Mouse (Mus musculus): Measurements from ENCODE around the gene Klb. TPM values are rescaled to one million over a fixed set of nuclear protein-coding genes. Genes with fewer than 3 reads are reported as not detected.

Klb gene
- polyA plus RNA-seq, 1 experiment from 2014 or later = not detected

DNA sequence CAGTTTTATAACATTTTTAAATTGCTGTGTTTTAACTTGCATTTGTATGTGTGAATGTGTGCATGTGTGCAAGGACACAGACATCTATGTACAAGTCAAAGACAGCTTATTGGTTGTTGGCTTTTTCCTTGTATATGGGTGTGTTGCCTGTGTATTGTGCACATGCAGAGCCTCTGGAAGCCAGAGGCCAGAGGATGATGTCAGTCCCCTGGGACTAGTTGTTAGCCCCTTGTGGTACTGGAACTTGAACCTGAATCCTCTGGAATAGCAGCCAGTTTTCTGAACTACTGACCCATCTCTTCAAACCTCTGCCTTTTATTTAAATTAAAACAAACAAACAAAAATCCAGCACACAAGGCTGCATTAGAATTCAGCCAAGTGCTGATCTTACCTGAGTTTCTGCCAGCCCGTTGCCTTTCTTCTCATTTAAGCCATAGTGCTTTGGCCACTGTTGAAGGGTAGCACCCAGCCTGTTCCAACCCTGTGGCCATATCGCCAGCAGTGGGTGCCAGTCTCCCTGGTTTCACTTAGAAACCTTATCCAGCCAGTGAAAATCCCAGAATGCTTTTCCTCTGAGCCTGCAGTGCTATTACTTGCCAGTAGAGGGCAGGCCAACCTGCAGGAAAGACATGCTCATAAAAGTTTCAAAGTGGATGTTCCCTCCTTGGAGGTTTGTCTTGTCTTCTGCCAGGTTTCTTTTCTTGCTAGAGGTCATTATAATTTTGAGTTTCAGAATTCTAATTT lies 53.3 kb downstream of the Klb start:
- Histone ChIP-seq H3K4me2 (ENCODE audit: low read length) (no peak overlapping the region), H3K27me3 (ENCODE audit: control insufficient read depth, insufficient read depth, low read length) (no peaks in the 10 kb centered on the region), H3K27ac (replicated peaks in 1 of 2; ENCODE audit: control insufficient read depth in 1 of 2, insufficient read depth in 1 of 2, low read depth in 2 of 2, low read length in 2 of 2) (no peak overlapping the region), H3K9me3 (ENCODE audit: control insufficient read depth, low read length) (no peaks in the 10 kb centered on the region), H3K4me1 (ENCODE audit: control insufficient read depth in 2 of 2, insufficient read depth in 2 of 2, low read length in 2 of 2) (no peaks in the 10 kb centered on the region), H3K4me3 (ENCODE audit: control insufficient read depth in 1 of 2, insufficient read depth in 1 of 2, low read depth in 1 of 2, low read length in 2 of 2) (no peak overlapping the region), H3K36me3 (ENCODE audit: control insufficient read depth, insufficient read depth, low read length) (peaks cover 85% of the 10 kb centered on the region), H3K9ac (ENCODE audit: low read length) (no peak overlapping the region)
- WGBS = 32% methylated on average over 2 of the region's 2 CpGs
- no peak for ATAC-seq (ENCODE audit: insufficient number of reproducible peaks, insufficient read depth, low FRiP score, low read depth)

DNA sequence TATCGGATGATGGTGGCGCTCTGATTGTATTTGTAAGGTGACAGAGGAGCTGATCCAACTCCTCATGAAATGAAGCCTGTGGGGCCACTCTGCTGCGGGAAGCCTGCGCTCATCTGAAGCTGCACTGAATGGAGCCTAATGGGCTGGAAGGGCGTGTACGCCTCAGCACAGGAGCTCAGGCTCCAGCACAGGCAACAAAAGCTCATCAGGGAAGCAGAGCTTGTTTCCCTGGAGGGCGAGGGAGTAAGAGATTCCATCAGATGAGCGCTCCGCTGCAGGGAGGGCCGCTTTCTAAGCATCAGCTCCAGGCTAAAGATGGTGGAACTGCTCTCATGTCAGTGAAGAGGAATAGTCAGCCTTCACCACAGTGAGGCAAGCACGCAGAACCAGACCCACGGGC lies 59.9 kb downstream of the Klb start:
- 57% methylated on average over 12 of the region's 12 CpGs for WGBS
- Histone ChIP-seq H3K27me3 (ENCODE audit: control insufficient read depth, insufficient read depth, low read length) (no peaks in the 10 kb centered on the region), H3K27ac (replicated peaks in 1 of 2; ENCODE audit: control insufficient read depth in 1 of 2, insufficient read depth in 1 of 2, low read depth in 2 of 2, low read length in 2 of 2) (peak overlapping the region; percentile 1 to 17; a peak in 1 of 4 replicates), H3K36me3 (ENCODE audit: control insufficient read depth, insufficient read depth, low read length) (peaks cover 78% of the 10 kb centered on the region), H3K9ac (ENCODE audit: low read length) (no peak overlapping the region), H3K4me3 (ENCODE audit: control insufficient read depth in 1 of 2, insufficient read depth in 1 of 2, low read depth in 1 of 2, low read length in 2 of 2) (no peak overlapping the region), H3K9me3 (ENCODE audit: control insufficient read depth, low read length) (no peaks in the 10 kb centered on the region), H3K4me2 (ENCODE audit: low read length) (no peak overlapping the region), H3K4me1 (ENCODE audit: control insufficient read depth in 2 of 2, insufficient read depth in 2 of 2, low read length in 2 of 2) (peaks cover 0 to 3% of the 10 kb centered on the region in 2 experiments; a peak in 1 of 4 replicates)
- no peak for ATAC-seq (ENCODE audit: insufficient number of reproducible peaks, insufficient read depth, low FRiP score, low read depth)

DNA sequence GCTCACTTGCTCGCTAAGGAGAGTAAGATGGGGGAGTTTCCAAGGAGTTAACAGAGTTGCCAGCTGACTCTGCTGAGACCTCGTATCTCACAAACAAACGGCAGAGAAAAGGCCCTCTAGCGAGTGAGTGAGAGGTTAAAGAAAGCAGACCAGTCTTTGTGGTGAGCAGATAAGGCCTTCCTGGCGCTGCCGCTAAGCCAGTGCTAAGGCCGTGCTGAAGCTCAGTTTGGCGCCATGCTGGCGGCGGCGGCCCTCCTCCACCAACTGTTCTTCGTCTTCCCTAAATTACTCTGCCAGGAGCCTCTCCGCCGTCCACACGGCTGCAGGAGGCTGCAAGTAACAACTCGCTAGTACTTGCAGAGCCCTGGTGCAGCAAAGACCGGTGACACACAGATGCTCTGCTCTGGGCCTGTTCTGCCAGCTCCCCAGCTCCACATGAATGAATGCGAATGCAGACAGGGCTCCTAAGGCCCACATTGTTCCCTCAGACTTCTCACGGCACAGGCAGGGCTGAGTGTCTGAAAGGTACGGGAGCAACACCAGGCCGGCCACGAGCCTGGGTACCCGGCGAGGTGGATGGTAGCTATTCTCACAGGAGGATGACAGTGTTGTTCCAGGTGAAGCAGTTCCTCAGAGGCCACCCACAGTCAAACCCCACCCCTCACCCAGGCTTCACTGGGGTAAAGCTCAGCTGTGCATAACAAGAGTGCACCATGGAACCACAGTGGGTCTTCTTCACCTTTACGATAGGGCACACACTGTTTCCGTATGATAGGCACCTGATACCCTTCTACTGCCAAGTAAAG lies 67.7 kb downstream of the Klb start:
- Histone ChIP-seq H3K36me3 (ENCODE audit: control insufficient read depth, insufficient read depth, low read length) (peaks cover 76% of the 10 kb centered on the region), H3K27ac (replicated peaks in 1 of 2; ENCODE audit: control insufficient read depth in 1 of 2, insufficient read depth in 1 of 2, low read depth in 2 of 2, low read length in 2 of 2) (peak overlapping the region; percentile 95 to 97), H3K4me3 (ENCODE audit: control insufficient read depth in 1 of 2, insufficient read depth in 1 of 2, low read depth in 1 of 2, low read length in 2 of 2) (0 out of 4 replicates have a peak overlapping the region, but pooled peaks of 1 of the 2 experiments have one; percentile 2), H3K4me2 (ENCODE audit: low read length) (peak overlapping the region; percentile 22), H3K4me1 (ENCODE audit: control insufficient read depth in 2 of 2, insufficient read depth in 2 of 2, low read length in 2 of 2) (peaks cover 21 to 27% of the 10 kb centered on the region in 2 experiments), H3K9me3 (ENCODE audit: control insufficient read depth, low read length) (no peaks in the 10 kb centered on the region), H3K9ac (ENCODE audit: low read length) (peak overlapping the region; percentile 44), H3K27me3 (ENCODE audit: control insufficient read depth, insufficient read depth, low read length) (no peaks in the 10 kb centered on the region)
- ATAC-seq (ENCODE audit: insufficient number of reproducible peaks, insufficient read depth, low FRiP score, low read depth) = peak; percentile 87
- 8% methylated on average over 26 of the region's 26 CpGs for WGBS

DNA sequence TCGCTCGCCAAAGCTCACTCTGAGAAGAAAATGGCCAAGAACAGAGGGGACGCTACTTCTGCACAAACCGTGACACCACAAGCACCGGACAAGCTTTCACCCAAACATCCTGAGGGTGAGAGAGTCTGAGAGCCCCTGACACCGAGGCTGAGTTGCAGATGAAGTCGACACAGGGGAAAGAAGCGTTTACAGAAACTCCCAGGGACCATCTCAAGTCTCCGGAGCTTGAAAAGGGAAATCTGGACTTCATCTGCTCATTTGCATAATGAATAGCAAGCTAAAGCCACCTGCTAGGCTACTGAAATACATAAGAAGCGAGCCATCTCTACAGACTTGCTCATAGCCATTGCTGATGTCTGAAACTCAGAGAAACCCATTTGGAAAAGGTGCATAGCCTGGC lies 71.0 kb downstream of the Klb start:
- Histone ChIP-seq H3K27ac (replicated peaks in 1 of 2; ENCODE audit: control insufficient read depth in 1 of 2, insufficient read depth in 1 of 2, low read depth in 2 of 2, low read length in 2 of 2) (no peak overlapping the region), H3K4me3 (ENCODE audit: control insufficient read depth in 1 of 2, insufficient read depth in 1 of 2, low read depth in 1 of 2, low read length in 2 of 2) (no peak overlapping the region), H3K27me3 (ENCODE audit: control insufficient read depth, insufficient read depth, low read length) (no peaks in the 10 kb centered on the region), H3K4me1 (ENCODE audit: control insufficient read depth in 2 of 2, insufficient read depth in 2 of 2, low read length in 2 of 2) (peaks cover 20 to 26% of the 10 kb centered on the region in 2 experiments), H3K36me3 (ENCODE audit: control insufficient read depth, insufficient read depth, low read length) (peaks cover 80% of the 10 kb centered on the region), H3K9me3 (ENCODE audit: control insufficient read depth, low read length) (no peaks in the 10 kb centered on the region), H3K4me2 (ENCODE audit: low read length) (no peak overlapping the region), H3K9ac (ENCODE audit: low read length) (no peak overlapping the region)
- ATAC-seq (ENCODE audit: insufficient number of reproducible peaks, insufficient read depth, low FRiP score, low read depth) = no peak
- WGBS = 80% methylated on average over 10 of the region's 10 CpGs

DNA sequence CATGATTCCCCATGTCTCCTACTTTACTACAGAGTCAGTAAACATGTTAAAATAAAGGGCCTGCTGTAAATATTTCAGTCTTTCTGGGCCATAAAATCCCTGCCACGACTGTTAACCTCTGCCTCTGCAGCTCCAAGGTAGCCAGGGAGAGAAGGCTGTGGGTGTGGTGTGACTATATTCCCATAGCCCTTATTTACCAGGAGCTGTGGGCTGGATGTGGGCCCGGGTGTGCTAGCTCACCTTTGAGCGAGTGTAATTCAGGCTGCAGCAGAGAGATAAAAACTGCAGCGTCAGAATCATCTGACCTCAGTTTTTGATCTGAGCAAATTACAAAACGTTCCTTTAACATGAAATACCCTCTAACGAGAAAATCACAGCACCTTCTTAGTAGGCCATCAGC lies 72.7 kb downstream of the Klb start:
- H3K36me3 ChIP-seq (ENCODE audit: control insufficient read depth, insufficient read depth, low read length) = peaks cover 92% of the 10 kb centered on the region
- H3K4me1 ChIP-seq (ENCODE audit: control insufficient read depth in 2 of 2, insufficient read depth in 2 of 2, low read length in 2 of 2) = peaks cover 11 to 15% of the 10 kb centered on the region in 2 experiments
- H3K9me3 ChIP-seq (ENCODE audit: control insufficient read depth, low read length) = no peaks in the 10 kb centered on the region
- H3K4me2 ChIP-seq (ENCODE audit: low read length) = no peak overlapping the region
- no peak overlapping the region for H3K9ac ChIP-seq (ENCODE audit: low read length)
- ATAC-seq (ENCODE audit: insufficient number of reproducible peaks, insufficient read depth, low FRiP score, low read depth) = no peak
- no peak overlapping the region for H3K27ac ChIP-seq (replicated peaks in 1 of 2; ENCODE audit: control insufficient read depth in 1 of 2, insufficient read depth in 1 of 2, low read depth in 2 of 2, low read length in 2 of 2)
- no peaks in the 10 kb centered on the region for H3K27me3 ChIP-seq (ENCODE audit: control insufficient read depth, insufficient read depth, low read length)
- 76% methylated on average over 6 of the region's 6 CpGs for WGBS
- no peak overlapping the region for H3K4me3 ChIP-seq (ENCODE audit: control insufficient read depth in 1 of 2, insufficient read depth in 1 of 2, low read depth in 1 of 2, low read length in 2 of 2)

DNA sequence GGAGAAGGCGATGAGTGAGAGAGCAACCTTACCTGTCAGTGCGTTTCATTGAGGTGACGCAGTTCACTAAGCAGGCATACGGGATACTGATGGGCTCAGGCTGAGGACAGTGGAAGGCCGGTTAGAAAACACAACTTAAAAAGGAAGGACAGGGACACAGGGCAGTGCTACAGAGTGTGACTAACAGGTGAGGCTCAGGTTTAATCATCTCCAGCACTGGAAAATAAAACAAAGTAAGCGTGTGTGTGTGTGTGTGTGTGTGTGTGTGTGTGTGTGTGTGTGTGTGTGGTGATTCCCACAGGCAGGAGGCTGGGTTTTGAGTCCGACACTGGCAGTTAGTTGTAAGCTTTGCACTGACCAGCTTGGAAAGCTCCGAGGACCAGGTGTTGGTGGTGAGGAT lies 74.7 kb downstream of the Klb start:
- WGBS = 91% methylated on average over 8 of the region's 8 CpGs
- Histone ChIP-seq H3K27me3 (ENCODE audit: control insufficient read depth, insufficient read depth, low read length) (no peaks in the 10 kb centered on the region), H3K4me1 (ENCODE audit: control insufficient read depth in 2 of 2, insufficient read depth in 2 of 2, low read length in 2 of 2) (no peaks in the 10 kb centered on the region), H3K4me3 (ENCODE audit: control insufficient read depth in 1 of 2, insufficient read depth in 1 of 2, low read depth in 1 of 2, low read length in 2 of 2) (no peak overlapping the region), H3K36me3 (ENCODE audit: control insufficient read depth, insufficient read depth, low read length) (peaks cover 91% of the 10 kb centered on the region), H3K9ac (ENCODE audit: low read length) (no peak overlapping the region), H3K4me2 (ENCODE audit: low read length) (no peak overlapping the region), H3K27ac (replicated peaks in 1 of 2; ENCODE audit: control insufficient read depth in 1 of 2, insufficient read depth in 1 of 2, low read depth in 2 of 2, low read length in 2 of 2) (no peak overlapping the region), H3K9me3 (ENCODE audit: control insufficient read depth, low read length) (no peaks in the 10 kb centered on the region)
- ATAC-seq (ENCODE audit: insufficient number of reproducible peaks, insufficient read depth, low FRiP score, low read depth) = no peak

DNA sequence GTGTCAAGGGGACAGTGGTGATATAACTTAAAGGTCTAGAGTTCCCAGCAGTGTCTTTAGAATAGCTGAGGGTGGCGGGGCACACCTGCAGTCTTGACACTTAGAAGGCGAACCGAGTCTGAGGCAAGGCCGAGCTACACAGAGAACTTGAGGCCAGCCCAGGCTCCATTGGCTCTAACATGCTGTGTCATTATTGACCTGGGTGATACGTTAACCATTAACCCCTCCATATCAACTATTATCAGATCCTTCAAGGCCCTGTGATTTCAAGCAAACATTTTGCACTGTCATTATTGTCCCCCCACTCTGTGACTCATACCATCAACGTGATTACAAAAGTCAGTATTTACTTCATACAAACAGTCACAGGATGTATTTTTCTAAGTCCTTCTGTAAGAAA lies 76.1 kb downstream of the Klb start:
- Histone ChIP-seq H3K27ac (replicated peaks in 1 of 2; ENCODE audit: control insufficient read depth in 1 of 2, insufficient read depth in 1 of 2, low read depth in 2 of 2, low read length in 2 of 2) (no peak overlapping the region), H3K9ac (ENCODE audit: low read length) (no peak overlapping the region), H3K4me2 (ENCODE audit: low read length) (no peak overlapping the region), H3K27me3 (ENCODE audit: control insufficient read depth, insufficient read depth, low read length) (no peaks in the 10 kb centered on the region), H3K4me3 (ENCODE audit: control insufficient read depth in 1 of 2, insufficient read depth in 1 of 2, low read depth in 1 of 2, low read length in 2 of 2) (no peak overlapping the region), H3K4me1 (ENCODE audit: control insufficient read depth in 2 of 2, insufficient read depth in 2 of 2, low read length in 2 of 2) (no peaks in the 10 kb centered on the region), H3K9me3 (ENCODE audit: control insufficient read depth, low read length) (no peaks in the 10 kb centered on the region), H3K36me3 (ENCODE audit: control insufficient read depth, insufficient read depth, low read length) (peaks cover 77% of the 10 kb centered on the region)
- 85% methylated on average over 6 of the region's 6 CpGs for WGBS
- no peak for ATAC-seq (ENCODE audit: insufficient number of reproducible peaks, insufficient read depth, low FRiP score, low read depth)

All from heart, embryonic 14.5 days (tissue).